Mouse (Mus musculus) NIH3T3 (cell line): ENCODE data around the gene Cfap97.
"Not testable (repeated sequence)": the region's sequence is repeated elsewhere in the genome, so short reads cannot be mapped to it uniquely, and the experiment has no call there.

Experiments
- DNase-seq: peaks from one replicate; pipeline ENCODE4 v3.0.0-alpha.2; 2012; ENCODE audit warnings: low read depth

The Cfap97 gene

GRCm38 (mm10) chr8:46226622-46227021 lies 75.1 kb downstream of the Cfap97 start:
- no peak for DNase-seq

GRCm38 (mm10) chr8:46231968-46232367 lies 80.4 kb downstream of the Cfap97 start:
- not testable (repeated sequence) for DNase-seq

GRCm38 (mm10) chr8:46232798-46233197 lies 81.2 kb downstream of the Cfap97 start:
- no peak for DNase-seq

- DNase-seq, result no peak
Observed at GRCm38 (mm10) chr8:46234736-46235135, 83.2 kb downstream of the Cfap97 start.

GRCm38 (mm10) chr8:46236441-46237223 lies 85.1 kb downstream of the Cfap97 start:
- peak; percentile 61 for DNase-seq

GRCm38 (mm10) chr8:46241568-46242374 lies 90.2 kb downstream of the Cfap97 start:
- peak; percentile 90 for DNase-seq

GRCm38 (mm10) chr8:46242946-46243345 lies 91.4 kb downstream of the Cfap97 start:
- no peak for DNase-seq
